Mouse (Mus musculus) kidney, postnatal 10 days (tissue): ENCODE data around the gene Hcfc1r1.

Source experiments
- DNase-seq: peaks from one replicate; pipeline ENCODE4 v3.0.0; 2021; ENCODE audit warnings: mixed read lengths

Gene Hcfc1r1

GRCm38 (mm10) chr17:23722376-23723125 lies 49.2 kb downstream of the Hcfc1r1 start, which contains the start of gene 1520401A03Rik:
TSS of gene 1520401A03Rik (minus strand) at chr17:23722783.
- no peak for DNase-seq
